In genomic region chr4:124647909-124648308, GRCm38 (mm10) we compare ENCODE assay signal across 29 mouse cellular contexts. TPM values are rescaled to one million over a fixed set of nuclear protein-coding genes. Genes with fewer than 3 reads are reported as not detected.
DNase-seq lines count a peak whose midpoint lies in the region; ATAC-seq and TF ChIP-seq lines count a peak whose summit lies in the region.
"Had no signal": no experiment of that assay in that cellular context is flagged by ENCODE, and none has a peak within 500 bp of the region (broad histone marks: within the 10 kb centered on the region; RNA-seq: fewer than 3 reads in every experiment).

No protein-coding gene starts in this region.

- no peak overlapping the region for H3K4me3 ChIP-seq in limb, embryonic 14.5 days (replicated peaks; ENCODE audit: low read length)
- H3K4me3 ChIP-seq in limb, embryonic 10.5 days = no peak overlapping the region
- no peak overlapping the region for H3K4me3 ChIP-seq in embryonic facial prominence, embryonic 14.5 days (ENCODE audit: low read depth, low read length)
- no peak overlapping the region for H3K4me3 ChIP-seq in hindbrain, embryonic 16.5 days (ENCODE audit: low read length)
- H3K4me3 ChIP-seq: embryonic facial prominence, embryonic 15.5 days; gastrocnemius, adult 2 months; heart, embryonic 12.5 days; heart, embryonic 15.5 days had no signal

- no peak overlapping the region for H3K9ac ChIP-seq in limb, embryonic 14.5 days (ENCODE audit: low read depth, low read length, severe bottlenecking)
- H3K9ac ChIP-seq in embryonic facial prominence, embryonic 14.5 days (ENCODE audit: low read depth, low read length) = no peak overlapping the region
- H3K9ac ChIP-seq in hindbrain, embryonic 16.5 days (ENCODE audit: low read depth, low read length) = no peak overlapping the region
- H3K9ac ChIP-seq: embryonic facial prominence, embryonic 15.5 days; forebrain, postnatal 0 days; heart, embryonic 12.5 days; heart, embryonic 15.5 days; hindbrain, embryonic 14.5 days had no signal

- ATAC-seq in limb, embryonic 14.5 days (ENCODE audit: low FRiP score, low read depth) = no peak
- peak; percentile 41; the same call in 1 of the 2 replicates for ATAC-seq in embryonic facial prominence, embryonic 14.5 days (ENCODE audit: low read depth)
- no peak for ATAC-seq in hindbrain, embryonic 16.5 days
- ATAC-seq: forebrain, embryonic 14.5 days; forebrain, postnatal 0 days; Patski had no signal

- H3K4me2 ChIP-seq in limb, embryonic 14.5 days (replicated peaks; ENCODE audit: low read depth, low read length, severe bottlenecking) = no peak overlapping the region
- H3K4me2 ChIP-seq in embryonic facial prominence, embryonic 14.5 days (ENCODE audit: low read depth, low read length) = no peak overlapping the region
- H3K4me2 ChIP-seq in hindbrain, embryonic 16.5 days (ENCODE audit: low read length) = no peak overlapping the region
- H3K4me2 ChIP-seq: embryonic facial prominence, embryonic 15.5 days; heart, embryonic 12.5 days; heart, embryonic 15.5 days; hindbrain, embryonic 14.5 days had no signal

- no peaks in the 10 kb centered on the region for H3K9me3 ChIP-seq in limb, embryonic 14.5 days (ENCODE audit: control insufficient read depth, low read length)
- no peaks in the 10 kb centered on the region for H3K9me3 ChIP-seq in limb, embryonic 10.5 days (replicated peaks)
- H3K9me3 ChIP-seq in embryonic facial prominence, embryonic 14.5 days (ENCODE audit: control insufficient read depth, low read length) = no peaks in the 10 kb centered on the region
- no peaks in the 10 kb centered on the region for H3K9me3 ChIP-seq in hindbrain, embryonic 16.5 days (ENCODE audit: control insufficient read depth, low read length)
- H3K9me3 ChIP-seq: embryonic facial prominence, embryonic 15.5 days; G1E; heart, embryonic 12.5 days; heart, embryonic 15.5 days had no signal

- no peak for TF ChIP-seq POLR2A in limb, embryonic 14.5 days (IDR thresholded peaks at IDR 0.05; ENCODE audit: borderline replicate concordance, extremely low read depth, insufficient read depth, insufficient read length)

- no peaks in the 10 kb centered on the region for H3K36me3 ChIP-seq in limb, embryonic 14.5 days (ENCODE audit: control insufficient read depth, insufficient read depth, low read length)
- H3K36me3 ChIP-seq in limb, embryonic 10.5 days = no peaks in the 10 kb centered on the region
- no peaks in the 10 kb centered on the region for H3K36me3 ChIP-seq in embryonic facial prominence, embryonic 14.5 days (ENCODE audit: control insufficient read depth, insufficient read depth, low read length)
- no peaks in the 10 kb centered on the region for H3K36me3 ChIP-seq in hindbrain, embryonic 16.5 days (ENCODE audit: control insufficient read depth, insufficient read depth, low read length)
- H3K36me3 ChIP-seq: embryonic facial prominence, embryonic 15.5 days; G1E; heart, embryonic 12.5 days; heart, embryonic 15.5 days had no signal

- WGBS in limb, embryonic 14.5 days = 20% methylated on average over 5 of the region's 5 CpGs
- WGBS in limb, embryonic 10.5 days = 42% methylated on average over 5 of the region's 5 CpGs
- 26% methylated on average over 5 of the region's 5 CpGs for WGBS in embryonic facial prominence, embryonic 14.5 days
- WGBS in hindbrain, embryonic 16.5 days = 45% methylated on average over 5 of the region's 5 CpGs

- peak; percentile 32 for DNase-seq in limb, embryonic 14.5 days (ENCODE audit: low spot score)
- no peak for DNase-seq in limb, embryonic 10.5 days (ENCODE audit: low spot score)
- peak; percentile 61 for DNase-seq in R1 (ENCODE audit: low read depth, low spot score)
- DNase-seq in embryonic facial prominence, embryonic 14.5 days (ENCODE audit: low spot score) = peak; percentile 66
- no peak for DNase-seq in right cerebral cortex, adult 2 months (ENCODE audit: low spot score in 2 of 2)
- DNase-seq: adrenal gland, adult 8-10 months; adrenal gland, postnatal 25 days; B cell, adult 2 months; cerebellum, adult 11-12 months; cerebellum, adult 8-10 months; cerebellum, postnatal 10 days; cerebellum, postnatal 36 days; embryo, embryonic 11 days; forebrain, postnatal 0 days; gastrocnemius, adult 2 months; gastrocnemius, postnatal 14 days; heart, adult 11 months; heart, postnatal 10 days; heart, postnatal 4 days had no signal

- H3K4me1 ChIP-seq in limb, embryonic 14.5 days (ENCODE audit: control insufficient read depth, insufficient read depth, low read length) = peaks cover 16% of the 10 kb centered on the region; the same call in 1 of the 2 replicates
- peaks cover 27% of the 10 kb centered on the region for H3K4me1 ChIP-seq in limb, embryonic 10.5 days
- peaks cover 10% of the 10 kb centered on the region for H3K4me1 ChIP-seq in embryonic facial prominence, embryonic 14.5 days (ENCODE audit: control insufficient read depth, insufficient read depth, low read length)
- peaks cover 1% of the 10 kb centered on the region for H3K4me1 ChIP-seq in hindbrain, embryonic 16.5 days (ENCODE audit: control insufficient read depth, insufficient read depth, low read depth, low read length)

- no peak overlapping the region for H3K27ac ChIP-seq in limb, embryonic 14.5 days (replicated peaks; ENCODE audit: low read depth, low read length)
- no peak overlapping the region for H3K27ac ChIP-seq in limb, embryonic 10.5 days
- no peak overlapping the region for H3K27ac ChIP-seq in embryonic facial prominence, embryonic 14.5 days (replicated peaks; ENCODE audit: low read depth, low read length)
- no peak overlapping the region for H3K27ac ChIP-seq in hindbrain, embryonic 16.5 days (ENCODE audit: low read depth, low read length)
- H3K27ac ChIP-seq: embryonic facial prominence, embryonic 15.5 days; gastrocnemius, adult 2 months; heart, embryonic 15.5 days; hindbrain, embryonic 14.5 days had no signal

- no peaks in the 10 kb centered on the region for H3K27me3 ChIP-seq in limb, embryonic 14.5 days (ENCODE audit: control insufficient read depth, insufficient read depth, low read length)
- H3K27me3 ChIP-seq in limb, embryonic 10.5 days (ENCODE audit: low read depth, poor library complexity, severe bottlenecking) = peaks cover 95% of the 10 kb centered on the region
- peaks cover 7% of the 10 kb centered on the region; the same call in 1 of the 2 replicates for H3K27me3 ChIP-seq in embryonic facial prominence, embryonic 14.5 days (replicated peaks; ENCODE audit: control insufficient read depth, insufficient read depth, low read length)
- peaks cover 12% of the 10 kb centered on the region for H3K27me3 ChIP-seq in hindbrain, embryonic 16.5 days (replicated peaks; ENCODE audit: control insufficient read depth, insufficient read depth, low read length)
- H3K27me3 ChIP-seq: Patski had no signal

RNA-seq across cellular contexts. Expression of gene Pou3f1, which starts 8.7 kb away (rescaled TPM):
- 1.2 and 1.7 TPM in 2 replicates for polyA plus RNA-seq in limb, embryonic 14.5 days (2012; rRNA removed)
- polyA plus RNA-seq in limb, embryonic 14.5 days (2014; fragmentation: Nextera tagmentation; extraction: Ambion mirVana) = 0.97 and 1.2 TPM in 2 replicates
- polyA plus RNA-seq in limb, embryonic 10.5 days (2016; fragmentation: Nextera tagmentation; extraction: Ambion mirVana) = 0.04 and 0.13 TPM in 2 replicates
- 1.2 and 1.7 TPM in 2 replicates for polyA plus RNA-seq in embryonic facial prominence, embryonic 14.5 days (2014; fragmentation: Nextera tagmentation; extraction: Ambion mirVana)
- 3.0 and 6.7 TPM in 2 replicates for polyA plus RNA-seq in hindbrain, embryonic 16.5 days (2015; fragmentation: Nextera tagmentation; extraction: Ambion mirVana)
- polyA plus RNA-seq: G1E had no signal

RNA-seq across cellular contexts. Expression of gene 3100002H09Rik, which starts 37.3 kb away (rescaled TPM):
- not detected in 2 replicates for polyA plus RNA-seq in limb, embryonic 14.5 days (2012; rRNA removed)
- not detected in 2 replicates for polyA plus RNA-seq in limb, embryonic 14.5 days (2014; fragmentation: Nextera tagmentation; extraction: Ambion mirVana)
- polyA plus RNA-seq in limb, embryonic 10.5 days (2016; fragmentation: Nextera tagmentation; extraction: Ambion mirVana) = not detected in 2 replicates
- polyA plus RNA-seq in embryonic facial prominence, embryonic 14.5 days (2014; fragmentation: Nextera tagmentation; extraction: Ambion mirVana) = 0.47 TPM in 1 of 2 replicates, not detected in the other
- polyA plus RNA-seq in hindbrain, embryonic 16.5 days (2015; fragmentation: Nextera tagmentation; extraction: Ambion mirVana) = 0.36 and 0.49 TPM in 2 replicates
- polyA plus RNA-seq: embryonic facial prominence, embryonic 11.5 days; forebrain, embryonic 14.5 days; G1E; heart, embryonic 12.5 days; hindbrain, embryonic 14.5 days; intestine, embryonic 14.5 days; Patski had no signal

RNA-seq across cellular contexts. Expression of gene Utp11, which starts 45.5 kb away (rescaled TPM):
- 29.2 and 52.0 TPM in 2 replicates for polyA plus RNA-seq in limb, embryonic 14.5 days (2012; rRNA removed)
- 59.4 and 61.1 TPM in 2 replicates for polyA plus RNA-seq in limb, embryonic 14.5 days (2014; fragmentation: Nextera tagmentation; extraction: Ambion mirVana)
- 73.9 and 77.2 TPM in 2 replicates for polyA plus RNA-seq in limb, embryonic 10.5 days (2016; fragmentation: Nextera tagmentation; extraction: Ambion mirVana)
- polyA plus RNA-seq in embryonic facial prominence, embryonic 14.5 days (2014; fragmentation: Nextera tagmentation; extraction: Ambion mirVana) = 58.6 and 62.7 TPM in 2 replicates
- polyA plus RNA-seq in hindbrain, embryonic 16.5 days (2015; fragmentation: Nextera tagmentation; extraction: Ambion mirVana) = 37.9 TPM in 2 replicates

RNA-seq across cellular contexts. Expression of gene Fhl3, which starts 52.6 kb away (rescaled TPM):
- 30.6 and 43.7 TPM in 2 replicates for polyA plus RNA-seq in limb, embryonic 14.5 days (2012; rRNA removed)
- polyA plus RNA-seq in limb, embryonic 14.5 days (2014; fragmentation: Nextera tagmentation; extraction: Ambion mirVana) = 18.1 and 20.4 TPM in 2 replicates
- polyA plus RNA-seq in limb, embryonic 10.5 days (2016; fragmentation: Nextera tagmentation; extraction: Ambion mirVana) = 7.7 and 10.1 TPM in 2 replicates
- 15.7 and 18.2 TPM in 2 replicates for polyA plus RNA-seq in embryonic facial prominence, embryonic 14.5 days (2014; fragmentation: Nextera tagmentation; extraction: Ambion mirVana)
- 1.5 and 2.1 TPM in 2 replicates for polyA plus RNA-seq in hindbrain, embryonic 16.5 days (2015; fragmentation: Nextera tagmentation; extraction: Ambion mirVana)

Comparison
In these comparisons a context has a peak if more than half of its experiments do, and no peak if none do; other contexts are left out.
1. DNase-seq: peak in limb, embryonic 14.5 days (single experiment), R1 (single experiment) and embryonic facial prominence, embryonic 14.5 days (single experiment); none in limb, embryonic 10.5 days (single experiment) and right cerebral cortex, adult 2 months (0 of 2).